Mouse (Mus musculus): ENCODE data around the gene Wfdc17.

DNA sequence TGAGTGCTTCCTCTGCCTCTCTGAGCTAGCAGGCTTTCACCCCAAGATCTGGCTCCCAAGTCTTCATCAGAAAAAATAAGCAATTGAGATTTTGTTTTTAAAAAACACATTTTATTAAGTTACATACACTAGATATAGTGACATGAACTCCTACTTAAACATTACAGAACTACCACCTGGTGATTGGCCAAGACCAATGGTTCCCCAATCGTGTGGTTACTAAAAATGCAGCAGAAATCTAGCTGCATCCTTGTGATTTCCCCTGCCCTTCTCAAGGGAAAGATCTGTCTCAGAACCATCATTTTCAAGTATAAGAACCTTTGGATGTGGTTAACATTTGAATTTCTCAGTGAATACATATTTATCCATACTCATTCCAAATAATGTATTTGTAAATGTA lies 30.4 kb downstream of the Wfdc17 start:
- TF ChIP-seq CTCF (IDR thresholded peaks at IDR 0.05; ENCODE audit: low read depth) (no peak), EP300 (optimal IDR thresholded peaks at IDR 0.05) (no peak)
